Mouse (Mus musculus) midbrain, embryonic 16.5 days (tissue): ENCODE results near the gene Hist1h2bk. TPM values are rescaled to one million over a fixed set of nuclear protein-coding genes. Genes with fewer than 3 reads are reported as not detected.
"Not testable (repeated sequence)": the region's sequence is repeated elsewhere in the genome, so short reads cannot be mapped to it uniquely, and the experiment has no call there.

Experiments used
- ATAC-seq: fragments of 200-750 bp; cut with Nextera tagmentation; 2 replicates; pipeline ENCODE4 v1.8.0; 2017; ENCODE audit warnings: moderate TSS enrichment
- H3K27ac ChIP-seq: fragments of 300-500 bp; sonication (generic); 2 replicates; pipeline ENCODE4 v1.5.1; 2014; ENCODE audit warnings: mild to moderate bottlenecking, low read length, mixed read lengths
- H3K27me3 ChIP-seq: fragments of 300-500 bp; sonication (generic); 2 replicates; pipeline ENCODE4 v1.6.1; 2014; ENCODE audit warnings: low read depth, low read length, mixed read lengths; ENCODE audit not compliant: control insufficient read depth, insufficient read depth
- H3K36me3 ChIP-seq: fragments of 300-500 bp; sonication (generic); 2 replicates; pipeline ENCODE4 v1.6.1; 2014; ENCODE audit warnings: mild to moderate bottlenecking, low read length, moderate library complexity, mixed read lengths; ENCODE audit not compliant: control insufficient read depth, insufficient read depth
- H3K4me1 ChIP-seq: fragments of 300-500 bp; sonication (generic); 2 replicates; pipeline ENCODE4 v1.6.1; 2014; ENCODE audit warnings: mild to moderate bottlenecking, low read length, mixed read lengths; ENCODE audit not compliant: control insufficient read depth, insufficient read depth
- H3K4me2 ChIP-seq: fragments of 300-500 bp; sonication (generic); 2 replicates; pipeline ENCODE4 v1.6.1; 2014; ENCODE audit warnings: mild to moderate bottlenecking, low read length, mixed read lengths
- H3K4me3 ChIP-seq: fragments of 300-500 bp; sonication (generic); 2 replicates; pipeline ENCODE4 v1.5.1; 2014; ENCODE audit warnings: low read depth, mild to moderate bottlenecking, low read length, moderate library complexity, mixed read lengths
- H3K9ac ChIP-seq: fragments of 300-500 bp; sonication (generic); 2 replicates; pipeline ENCODE4 v1.6.1; 2014; ENCODE audit warnings: low read depth, low read length, mixed read lengths
- H3K9me3 ChIP-seq: fragments of 300-500 bp; sonication (generic); replicated peaks from 2 replicates; pipeline ENCODE4 v1.6.1; 2014; ENCODE audit warnings: mild to moderate bottlenecking, low read length, mixed read lengths; ENCODE audit not compliant: control insufficient read depth, poor library complexity, severe bottlenecking
- WGBS: fragments of 180-500 bp; shearing (Covaris S2); extraction: QIAGEN DNeasy Blood & Tissue Kit; methylation state at CpG from one replicate; pipeline ENCODE4 v1.1.7; 2014; 5-methylcytosine and 5-hydroxymethylcytosine counted together
- microRNA-seq: library from miRNA; unstranded; fragments of <30 nt; microRNA quantifications from one replicate; pipeline ENCODE4, GENCODE M21; 2017
- polyA plus RNA-seq: library from polyadenylated mRNA; unstranded; fragments of >200 nt; fragmentation: Nextera tagmentation; extraction: Ambion mirVana; gene quantifications from 2 replicates; pipeline ENCODE4 v1.2.1, GENCODE M21; 2015

The Hist1h2bk gene
- polyA plus RNA-seq, 1 experiment from 2014 or later: not detected

DNA sequence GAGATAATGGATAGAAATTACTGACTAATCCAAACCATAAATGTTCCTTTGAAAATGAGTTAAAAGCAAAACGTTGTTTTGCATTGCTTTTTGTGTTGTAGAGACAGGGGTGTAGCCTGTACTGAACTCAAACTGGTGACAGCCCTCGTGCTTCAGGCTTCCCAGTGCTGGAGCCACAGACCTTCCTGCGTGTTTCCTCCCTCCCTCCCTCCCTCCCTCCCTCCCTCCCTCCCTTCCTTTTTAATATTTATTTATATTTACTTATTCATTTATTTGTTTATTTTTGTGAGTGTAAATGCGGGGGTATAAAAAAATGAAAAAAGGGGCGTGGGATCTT lies 15.8 kb downstream of the Hist1h2bk start:
- peak; percentile 54 for ATAC-seq
- peak overlapping the region; percentile 79 for H3K9ac ChIP-seq

GRCm38 (mm10) chr13:22053754-22054153 lies 18.1 kb downstream of the Hist1h2bk start:
- no peak overlapping the region for H3K9ac ChIP-seq
- ATAC-seq: no peak
- no peak overlapping the region for H3K4me3 ChIP-seq
- no peaks in the 10 kb centered on the region for H3K36me3 ChIP-seq
- H3K4me1 ChIP-seq: no peaks in the 10 kb centered on the region; the same call in 1 of the 2 replicates
- no peak overlapping the region for H3K4me2 ChIP-seq
- no peak overlapping the region for H3K27ac ChIP-seq
- no peaks in the 10 kb centered on the region for H3K27me3 ChIP-seq
- no peaks in the 10 kb centered on the region for H3K9me3 ChIP-seq
- WGBS: 100% methylated on average over 1 of the region's 1 CpGs

More for the DNA sequence above, 15.8 kb downstream of the Hist1h2bk start:
- Histone ChIP-seq H3K4me2 (peak overlapping the region; percentile 68), H3K4me3 (peak overlapping the region; percentile 53), H3K27ac (peak overlapping the region; percentile 92), H3K9me3 (no peaks in the 10 kb centered on the region), H3K27me3 (no peaks in the 10 kb centered on the region), H3K4me1 (no peaks in the 10 kb centered on the region; the same call in 1 of the 2 replicates), H3K36me3 (no peaks in the 10 kb centered on the region)
- WGBS: 16% methylated on average over 5 of the region's 5 CpGs

GRCm38 (mm10) chr13:22061422-22061821 lies 25.8 kb downstream of the Hist1h2bk start:
- no peaks in the 10 kb centered on the region for H3K27me3 ChIP-seq
- no peak overlapping the region for H3K4me2 ChIP-seq
- H3K9me3 ChIP-seq: no peaks in the 10 kb centered on the region
- no peak overlapping the region for H3K27ac ChIP-seq
- no peak overlapping the region for H3K9ac ChIP-seq
- H3K36me3 ChIP-seq: no peaks in the 10 kb centered on the region
- no peak for ATAC-seq
- no peaks in the 10 kb centered on the region for H3K4me1 ChIP-seq
- H3K4me3 ChIP-seq: no peak overlapping the region
- 83% methylated on average over 1 of the region's 1 CpGs for WGBS

- Histone ChIP-seq H3K27me3 (no peaks in the 10 kb centered on the region), H3K9ac (no peak overlapping the region), H3K36me3 (no peaks in the 10 kb centered on the region), H3K9me3 (no peaks in the 10 kb centered on the region), H3K4me2 (no peak overlapping the region), H3K4me3 (no peak overlapping the region), H3K27ac (no peak overlapping the region), H3K4me1 (no peaks in the 10 kb centered on the region)
- ATAC-seq: no peak
- 71% methylated on average over 1 of the region's 1 CpGs for WGBS
These were observed 27.8 kb downstream of the Hist1h2bk start for GRCm38 (mm10) chr13:22063468-22063867.

GRCm38 (mm10) chr13:22084140-22084539 lies 48.5 kb downstream of the Hist1h2bk start, which contains the start of gene Vmn1r188:
TSS of gene Vmn1r188 (plus strand) at chr13:22084440.
- not testable (repeated sequence) for H3K4me3 ChIP-seq, H3K4me2 ChIP-seq, H3K36me3 ChIP-seq, H3K9me3 ChIP-seq, H3K27ac ChIP-seq, ATAC-seq, H3K4me1 ChIP-seq, H3K27me3 ChIP-seq, H3K9ac ChIP-seq
- WGBS: 95% methylated on average over 1 of the region's 1 CpGs

Small RNA genes lying within 50 kb of the gene (microRNA-seq; reads per million reads assigned to microRNA genes)
- gene Gm26300 (not detected), gene Gm44390 (not detected), gene Gm44486 (not detected)

Other genes with a start within 250 kb of the Hist1h2bk start
- gene Hist1h2an, start 248.7 kb upstream of the Hist1h2bk start, polyA plus RNA-seq: not detected in 2 replicates
- 0.72 TPM in 1 of 2 replicates, not detected in the other for gene Hist1h2bp, start 248.4 kb upstream of the Hist1h2bk start, polyA plus RNA-seq
- 3.4 and 3.5 TPM in 2 replicates for gene Hist1h2bq, start 225.7 kb upstream of the Hist1h2bk start, polyA plus RNA-seq
- not detected in 2 replicates for gene Hist1h2ao, start 225.4 kb upstream of the Hist1h2bk start, polyA plus RNA-seq
- 3.7 TPM in 1 of 2 replicates, not detected in the other for gene Hist1h4m, start 224.1 kb upstream of the Hist1h2bk start, polyA plus RNA-seq
- gene Hist1h4n, start 203.7 kb upstream of the Hist1h2bk start, polyA plus RNA-seq: 2.6 and 2.8 TPM in 2 replicates
- gene Hist1h2ap, start 202.4 kb upstream of the Hist1h2bk start, polyA plus RNA-seq: 276 and 359 TPM in 2 replicates
- gene Hist1h2br, start 202.1 kb upstream of the Hist1h2bk start, polyA plus RNA-seq: 2.9 and 3.5 TPM in 2 replicates
- 12.0 and 13.7 TPM in 2 replicates for gene Zfp184, start 90.8 kb upstream of the Hist1h2bk start, polyA plus RNA-seq
- gene Pom121l2, start 54.7 kb upstream of the Hist1h2bk start, polyA plus RNA-seq: not detected in 2 replicates
- not detected in 2 replicates for gene Prss16, start 26.1 kb upstream of the Hist1h2bk start, polyA plus RNA-seq
- not detected in 2 replicates for gene Hist1h2ah, start 302 bp upstream of the Hist1h2bk start, polyA plus RNA-seq
- gene Hist1h4i, start 5.5 kb downstream of the Hist1h2bk start, polyA plus RNA-seq: 4.0 and 4.9 TPM in 2 replicates
- 1.8 and 8.3 TPM in 2 replicates for gene Hist1h2ag, start 7.1 kb downstream of the Hist1h2bk start, polyA plus RNA-seq
- 1.5 and 2.3 TPM in 2 replicates for gene Hist1h2bj, start 7.3 kb downstream of the Hist1h2bk start, polyA plus RNA-seq
- gene Vmn1r188, start 48.6 kb downstream of the Hist1h2bk start, polyA plus RNA-seq: not detected in 2 replicates
- not detected in 2 replicates for gene Vmn1r189, start 70.0 kb downstream of the Hist1h2bk start, polyA plus RNA-seq
- gene Vmn1r191, start 148.1 kb downstream of the Hist1h2bk start, polyA plus RNA-seq: not detected in 2 replicates
- gene Vmn1r192, start 155.3 kb downstream of the Hist1h2bk start, polyA plus RNA-seq: not detected in 2 replicates
- gene Vmn1r193, start 187.3 kb downstream of the Hist1h2bk start, polyA plus RNA-seq: not detected in 2 replicates
- gene Vmn1r194, start 208.3 kb downstream of the Hist1h2bk start, polyA plus RNA-seq: not detected in 2 replicates
- gene Vmn1r195, start 234.7 kb downstream of the Hist1h2bk start, polyA plus RNA-seq: not detected in 2 replicates